Mouse (Mus musculus) duodenum, adult 2 months (tissue): Measurements from ENCODE around the gene Olfr824. TPM values are rescaled to one million over a fixed set of nuclear protein-coding genes. Genes with fewer than 3 reads are reported as not detected.

Source experiments
- polyA plus RNA-seq: library from polyadenylated mRNA; depleted of rRNA; stranded (reverse); fragments of >200 nt; gene quantifications from 2 replicates; pipeline ENCODE4 v1.2.3, GENCODE M21; 2012; ENCODE audit warnings: low replicate concordance; rRNA removed

Gene Olfr824
- polyA plus RNA-seq = not detected in 2 replicates

DNA sequence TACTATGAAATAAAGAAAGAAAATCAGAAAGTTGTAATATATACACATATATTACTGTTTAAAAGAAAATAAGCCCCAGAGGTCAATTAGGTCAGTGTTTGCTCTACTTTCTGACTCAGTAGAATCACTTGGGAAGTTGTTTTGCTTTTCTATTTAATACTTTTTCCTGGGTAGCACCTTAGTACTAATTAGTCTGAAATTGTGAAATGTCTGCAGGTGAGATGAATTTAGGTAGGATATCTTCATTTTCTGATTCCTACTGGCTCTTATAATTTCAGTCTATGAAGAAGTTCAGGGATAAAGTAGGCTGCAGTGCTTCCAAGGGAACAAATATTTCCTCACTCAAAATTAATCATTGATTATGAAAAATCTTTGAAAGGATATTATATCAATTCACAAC lies at the start of gene Olfr824:
Gene Olfr824, minus strand, starts transcription at position 101 of the 400 bp plus-strand sequence.

DNA sequence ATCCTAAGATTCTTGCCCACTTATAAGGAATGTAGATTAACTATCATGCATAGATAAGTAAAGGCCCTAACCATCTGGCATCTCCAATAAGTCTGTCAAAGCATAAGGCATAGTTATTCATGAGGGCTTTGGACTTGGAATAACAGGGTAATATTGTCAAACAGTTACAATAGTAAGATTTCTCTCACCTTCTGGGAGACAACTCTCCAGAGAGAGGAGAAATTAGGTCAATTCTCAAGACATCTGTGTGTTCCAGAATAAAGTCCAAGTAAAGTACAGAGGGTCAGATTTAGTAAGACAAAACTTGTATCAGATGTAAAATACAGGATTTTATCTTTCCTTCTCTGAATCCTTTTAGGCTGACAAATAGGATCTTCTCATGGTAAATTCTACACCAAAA lies 36.9 kb upstream of the Olfr824 start, which contains the start of gene Olfr825:
Gene Olfr825, minus strand, starts transcription at position 101 of the 400 bp plus-strand sequence.

DNA sequence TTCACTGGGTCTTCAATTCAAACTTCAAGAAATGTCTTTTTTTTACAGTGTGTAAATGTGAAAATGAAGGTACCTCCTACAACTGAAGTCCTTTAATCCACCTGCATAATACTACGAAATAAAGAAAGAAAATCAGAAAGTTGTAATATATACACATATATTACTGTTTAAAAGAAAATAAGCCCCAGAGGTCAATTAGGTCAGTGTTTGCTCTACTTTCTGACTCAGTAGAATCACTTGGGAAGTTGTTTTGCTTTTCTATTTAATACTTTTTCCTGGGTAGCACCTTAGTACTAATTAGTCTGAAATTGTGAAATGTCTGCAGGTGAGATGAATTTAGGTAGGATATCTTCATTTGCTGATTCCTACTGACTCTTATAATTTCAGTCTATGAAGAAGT lies 14.5 kb downstream of the Olfr824 start, which contains the start of gene Olfr823:
Gene Olfr823, minus strand, starts transcription at position 101 of the 400 bp plus-strand sequence.

Other genes with a start within 250 kb of the Olfr824 start
- not detected in 2 replicates for gene Olfr815, start 224.1 kb downstream of the Olfr824 start, polyA plus RNA-seq
- not detected in 2 replicates for gene Olfr816, start 214.4 kb downstream of the Olfr824 start, polyA plus RNA-seq
- not detected in 2 replicates for gene Olfr818, start 180.9 kb downstream of the Olfr824 start, polyA plus RNA-seq
- not detected in 2 replicates for gene Olfr819, start 162.7 kb downstream of the Olfr824 start, polyA plus RNA-seq
- not detected in 2 replicates for gene Olfr247, start 153.9 kb downstream of the Olfr824 start, polyA plus RNA-seq
- not detected in 2 replicates for gene Gm10310, start 144.9 kb downstream of the Olfr824 start, polyA plus RNA-seq
- gene Olfr820, start 117.4 kb downstream of the Olfr824 start, polyA plus RNA-seq = not detected in 2 replicates
- not detected in 2 replicates for gene Olfr821, start 99.7 kb downstream of the Olfr824 start, polyA plus RNA-seq
- not detected in 2 replicates for gene Olfr822, start 58.8 kb downstream of the Olfr824 start, polyA plus RNA-seq
- not detected in 2 replicates for gene Olfr823, start 14.6 kb downstream of the Olfr824 start, polyA plus RNA-seq
- not detected in 2 replicates for gene Olfr825, start 36.8 kb upstream of the Olfr824 start, polyA plus RNA-seq
- not detected in 2 replicates for gene Olfr826, start 54.2 kb upstream of the Olfr824 start, polyA plus RNA-seq
- gene Olfr827, start 84.4 kb upstream of the Olfr824 start, polyA plus RNA-seq = not detected in 2 replicates
- gene Neurod4, start 150.2 kb upstream of the Olfr824 start, polyA plus RNA-seq = not detected in 2 replicates
- gene Tespa1, start 192.9 kb upstream of the Olfr824 start, polyA plus RNA-seq = 0.08 TPM in 1 of 2 replicates, not detected in the other